ENCODE assay signal across 24 mouse cellular contexts in the genomic region with DNA sequence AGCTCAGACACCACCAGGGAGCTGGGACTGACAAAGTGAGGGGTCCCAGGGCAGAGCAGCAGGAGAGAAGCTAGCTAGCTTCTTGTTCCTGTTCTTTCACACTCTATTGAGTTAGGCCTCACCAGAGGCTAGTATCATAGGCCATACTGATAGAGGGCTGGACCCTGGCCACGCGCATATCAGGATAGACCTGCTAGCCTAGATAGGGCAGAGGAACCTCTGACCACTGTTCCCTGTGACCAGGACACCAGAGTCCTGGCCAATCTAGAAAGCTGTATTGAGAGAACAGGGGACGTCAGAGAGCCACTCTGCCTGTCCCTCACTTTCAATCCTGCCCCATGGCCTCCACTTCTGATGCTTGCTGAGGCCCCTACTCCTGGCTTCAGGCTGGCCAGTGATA. TPM values are rescaled to one million over a fixed set of nuclear protein-coding genes. Genes with fewer than 3 reads are reported as not detected.
DNase-seq lines count a peak whose midpoint lies in the region; ATAC-seq lines count a peak whose summit lies in the region.
"Had no signal": no experiment of that assay in that cellular context is flagged by ENCODE, and none has a peak within 500 bp of the region (broad histone marks: within the 10 kb centered on the region; RNA-seq: fewer than 3 reads in every experiment).

No protein-coding gene starts in this region.

- no peak overlapping the region; the same call in 1 of the 2 replicates for H3K9ac ChIP-seq in heart, embryonic 11.5 days (ENCODE audit: low read depth, low read length)
- H3K9ac ChIP-seq in liver, embryonic 12.5 days = peak overlapping the region; percentile 40
- H3K9ac ChIP-seq in stomach, embryonic 16.5 days (ENCODE audit: low read length) = no peak overlapping the region
- H3K9ac ChIP-seq: embryonic facial prominence, embryonic 13.5 days; forebrain, embryonic 12.5 days; limb, embryonic 15.5 days had no signal

- peaks cover 6% of the 10 kb centered on the region; the same call in 1 of the 2 replicates for H3K36me3 ChIP-seq in heart, embryonic 11.5 days (ENCODE audit: control insufficient read depth, insufficient read depth, low read length)
- peaks cover 22% of the 10 kb centered on the region for H3K36me3 ChIP-seq in embryonic facial prominence, embryonic 10.5 days (replicated peaks)
- peaks cover 25% of the 10 kb centered on the region for H3K36me3 ChIP-seq in liver, embryonic 12.5 days
- H3K36me3 ChIP-seq in stomach, embryonic 16.5 days (ENCODE audit: control insufficient read depth, insufficient read depth, low read length) = peaks cover 4% of the 10 kb centered on the region; the same call in 1 of the 2 replicates

- peak overlapping the region; percentile 35; the same call in 1 of the 2 replicates for H3K27ac ChIP-seq in heart, embryonic 11.5 days (ENCODE audit: low read depth, low read length)
- 0 out of 2 replicates have a peak overlapping the region, but pooled peaks have one; percentile 25 for H3K27ac ChIP-seq in embryonic facial prominence, embryonic 10.5 days (replicated peaks)
- peak overlapping the region; percentile 80 for H3K27ac ChIP-seq in liver, embryonic 12.5 days
- H3K27ac ChIP-seq in stomach, embryonic 16.5 days (ENCODE audit: low read length) = no peak overlapping the region
- H3K27ac ChIP-seq: embryonic facial prominence, embryonic 13.5 days; forebrain, embryonic 12.5 days; hindbrain, embryonic 10.5 days; hindbrain, postnatal 0 days; limb, embryonic 15.5 days had no signal

- no peaks in the 10 kb centered on the region for H3K4me1 ChIP-seq in heart, embryonic 11.5 days (ENCODE audit: control insufficient read depth, insufficient read depth, low read length)
- peaks cover 9% of the 10 kb centered on the region; the same call in 1 of the 2 replicates for H3K4me1 ChIP-seq in embryonic facial prominence, embryonic 10.5 days
- peaks cover 79% of the 10 kb centered on the region for H3K4me1 ChIP-seq in liver, embryonic 12.5 days
- peaks cover 13% of the 10 kb centered on the region for H3K4me1 ChIP-seq in stomach, embryonic 16.5 days (ENCODE audit: control insufficient read depth, insufficient read depth, low read length)
- H3K4me1 ChIP-seq: embryonic facial prominence, embryonic 13.5 days; forebrain, embryonic 12.5 days; limb, embryonic 15.5 days had no signal

- 52% methylated on average over 3 of the region's 3 CpGs for WGBS in heart, embryonic 11.5 days (ENCODE audit: insufficient replicate concordance)
- 84% methylated on average over 3 of the region's 3 CpGs for WGBS in embryonic facial prominence, embryonic 10.5 days
- WGBS in liver, embryonic 12.5 days (ENCODE audit: insufficient replicate concordance) = 62% methylated on average over 3 of the region's 3 CpGs
- WGBS in stomach, embryonic 16.5 days = 83% methylated on average over 3 of the region's 3 CpGs

- no peak overlapping the region for H3K4me3 ChIP-seq in heart, embryonic 11.5 days (ENCODE audit: low read depth, low read length)
- H3K4me3 ChIP-seq in embryonic facial prominence, embryonic 10.5 days = no peak overlapping the region
- H3K4me3 ChIP-seq in liver, embryonic 12.5 days = no peak overlapping the region
- H3K4me3 ChIP-seq in stomach, embryonic 16.5 days (replicated peaks; ENCODE audit: low read length) = no peak overlapping the region
- H3K4me3 ChIP-seq: embryonic facial prominence, embryonic 13.5 days; forebrain, embryonic 12.5 days; hindbrain, embryonic 10.5 days; limb, embryonic 15.5 days had no signal

- ATAC-seq in heart, embryonic 11.5 days (replicated peaks; ENCODE audit: insufficient number of reproducible peaks, low FRiP score, low TSS enrichment) = peak; percentile 60; the same call in 1 of the 2 replicates
- ATAC-seq in liver, embryonic 12.5 days = peak; percentile 35
- no peak for ATAC-seq in stomach, embryonic 16.5 days (ENCODE audit: insufficient read depth, low FRiP score)
- ATAC-seq in monocyte, adult 5-6 weeks (replicated peaks; ENCODE audit: insufficient number of reproducible peaks, low FRiP score, low TSS enrichment, poor library complexity, severe bottlenecking) = no peak

- H3K27me3 ChIP-seq in heart, embryonic 11.5 days (ENCODE audit: control insufficient read depth, insufficient read depth, low read length) = peaks cover 21% of the 10 kb centered on the region
- peaks cover 28% of the 10 kb centered on the region for H3K27me3 ChIP-seq in embryonic facial prominence, embryonic 10.5 days (replicated peaks; ENCODE audit: low read depth, poor library complexity, severe bottlenecking)
- peaks cover 17% of the 10 kb centered on the region for H3K27me3 ChIP-seq in liver, embryonic 12.5 days (replicated peaks)
- H3K27me3 ChIP-seq in stomach, embryonic 16.5 days (ENCODE audit: control insufficient read depth, insufficient read depth, low read length) = 0 out of 2 replicates have a peak, but pooled peaks cover 8% of the 10 kb centered on the region

- no peak for DNase-seq in heart, adult 9 months (ENCODE audit: low spot score in 2 of 2)
- no peak for DNase-seq in embryonic facial prominence, embryonic 10.5 days (ENCODE audit: low spot score)
- no peak for DNase-seq in lung, postnatal 25 days (ENCODE audit: low spot score)
- DNase-seq: cerebellum, adult 2 months; gastrocnemius, postnatal 14 days had no signal

- H3K9me3 ChIP-seq in heart, embryonic 11.5 days (replicated peaks; ENCODE audit: control insufficient read depth, low read length) = no peaks in the 10 kb centered on the region
- H3K9me3 ChIP-seq in embryonic facial prominence, embryonic 10.5 days = no peaks in the 10 kb centered on the region
- H3K9me3 ChIP-seq in liver, embryonic 12.5 days (replicated peaks) = no peaks in the 10 kb centered on the region
- H3K9me3 ChIP-seq in stomach, embryonic 16.5 days (replicated peaks; ENCODE audit: control insufficient read depth, low read length) = no peaks in the 10 kb centered on the region
- H3K9me3 ChIP-seq: embryonic facial prominence, embryonic 13.5 days; forebrain, embryonic 12.5 days; hindbrain, embryonic 10.5 days; limb, embryonic 15.5 days had no signal

- H3K4me2 ChIP-seq in heart, embryonic 11.5 days = no peak overlapping the region
- H3K4me2 ChIP-seq in liver, embryonic 12.5 days = peak overlapping the region; percentile 14; the same call in 1 of the 2 replicates
- H3K4me2 ChIP-seq in stomach, embryonic 16.5 days (ENCODE audit: low read depth, low read length) = 0 out of 2 replicates have a peak overlapping the region, but pooled peaks have one; percentile 19
- H3K4me2 ChIP-seq: embryonic facial prominence, embryonic 13.5 days; forebrain, embryonic 12.5 days; limb, embryonic 15.5 days had no signal

RNA-seq across cellular contexts. Expression of a gene that starts 1.7 kb away (rescaled TPM):
- 2.6 and 3.0 TPM in 2 replicates for polyA plus RNA-seq in heart, embryonic 11.5 days (2014; fragmentation: Nextera tagmentation; extraction: Ambion mirVana)
- polyA plus RNA-seq in embryonic facial prominence, embryonic 10.5 days (2016; fragmentation: Nextera tagmentation; extraction: Ambion mirVana) = 3.5 and 4.3 TPM in 2 replicates
- polyA plus RNA-seq in liver, embryonic 12.5 days (2016; fragmentation: Nextera tagmentation; extraction: Ambion mirVana) = 1.6 TPM in 2 replicates
- 39.7 and 42.4 TPM in 2 replicates for polyA plus RNA-seq in stomach, embryonic 16.5 days (2015; fragmentation: Nextera tagmentation; extraction: Ambion mirVana)
- total RNA-seq in monocyte, adult 5-6 weeks (2017) = 0.67 TPM in 1 of 3 replicates, not detected in the others

RNA-seq across cellular contexts. Expression of a gene that starts 8.2 kb away (rescaled TPM):
- not detected in 2 replicates for polyA plus RNA-seq in heart, embryonic 11.5 days (2014; fragmentation: Nextera tagmentation; extraction: Ambion mirVana)
- not detected in 2 replicates for polyA plus RNA-seq in embryonic facial prominence, embryonic 10.5 days (2016; fragmentation: Nextera tagmentation; extraction: Ambion mirVana)
- not detected in 2 replicates for polyA plus RNA-seq in liver, embryonic 12.5 days (2016; fragmentation: Nextera tagmentation; extraction: Ambion mirVana)
- polyA plus RNA-seq in stomach, embryonic 16.5 days (2015; fragmentation: Nextera tagmentation; extraction: Ambion mirVana) = not detected in 2 replicates
- not detected in 3 replicates for total RNA-seq in monocyte, adult 5-6 weeks (2017)
- total RNA-seq: adrenal gland, postnatal 4 days; CH12.LX; common myeloid progenitor, adult 5-6 weeks; gastrocnemius, postnatal 14 days; heart, adult 18-20 months; hindbrain, postnatal 0 days; left cerebral cortex, adult 18-20 months; left cerebral cortex, postnatal 36 days had no signal
- polyA plus RNA-seq: cerebellum, adult 2 months; forebrain, embryonic 12.5 days; heart, postnatal 0 days; hindbrain, embryonic 10.5 days; hindbrain, postnatal 0 days; kidney, adult 2 months; limb, embryonic 15.5 days; lung, postnatal 0 days; urinary bladder, adult 2 months had no signal

RNA-seq across cellular contexts. Expression of a gene that starts 8.6 kb away (rescaled TPM):
- polyA plus RNA-seq in heart, embryonic 11.5 days (2014; fragmentation: Nextera tagmentation; extraction: Ambion mirVana) = 49.6 and 50.1 TPM in 2 replicates
- polyA plus RNA-seq in embryonic facial prominence, embryonic 10.5 days (2016; fragmentation: Nextera tagmentation; extraction: Ambion mirVana) = 91.9 and 95.0 TPM in 2 replicates
- polyA plus RNA-seq in liver, embryonic 12.5 days (2016; fragmentation: Nextera tagmentation; extraction: Ambion mirVana) = 75.6 and 80.9 TPM in 2 replicates
- polyA plus RNA-seq in stomach, embryonic 16.5 days (2015; fragmentation: Nextera tagmentation; extraction: Ambion mirVana) = 62.5 and 62.9 TPM in 2 replicates
- 3.5 to 12.3 TPM (median 7.6 TPM) in 3 replicates for total RNA-seq in monocyte, adult 5-6 weeks (2017)

RNA-seq across cellular contexts. Expression of a gene that starts 26.7 kb away (rescaled TPM):
- 13.5 and 19.1 TPM in 2 replicates for polyA plus RNA-seq in heart, embryonic 11.5 days (2014; fragmentation: Nextera tagmentation; extraction: Ambion mirVana)
- 9.2 and 10.5 TPM in 2 replicates for polyA plus RNA-seq in embryonic facial prominence, embryonic 10.5 days (2016; fragmentation: Nextera tagmentation; extraction: Ambion mirVana)
- polyA plus RNA-seq in liver, embryonic 12.5 days (2016; fragmentation: Nextera tagmentation; extraction: Ambion mirVana) = 47.7 and 48.9 TPM in 2 replicates
- 18.9 and 22.3 TPM in 2 replicates for polyA plus RNA-seq in stomach, embryonic 16.5 days (2015; fragmentation: Nextera tagmentation; extraction: Ambion mirVana)
- total RNA-seq in monocyte, adult 5-6 weeks (2017) = 73.5 to 94.4 TPM (median 82.2 TPM) in 3 replicates

RNA-seq across cellular contexts. Expression of a gene that starts 42.6 kb away (rescaled TPM):
- 21.4 and 26.4 TPM in 2 replicates for polyA plus RNA-seq in heart, embryonic 11.5 days (2014; fragmentation: Nextera tagmentation; extraction: Ambion mirVana)
- polyA plus RNA-seq in embryonic facial prominence, embryonic 10.5 days (2016; fragmentation: Nextera tagmentation; extraction: Ambion mirVana) = 42.6 and 44.4 TPM in 2 replicates
- polyA plus RNA-seq in liver, embryonic 12.5 days (2016; fragmentation: Nextera tagmentation; extraction: Ambion mirVana) = 21.8 and 23.3 TPM in 2 replicates
- polyA plus RNA-seq in stomach, embryonic 16.5 days (2015; fragmentation: Nextera tagmentation; extraction: Ambion mirVana) = 20.2 and 21.0 TPM in 2 replicates
- 28.1 to 36.6 TPM (median 32.7 TPM) in 3 replicates for total RNA-seq in monocyte, adult 5-6 weeks (2017)

Comparison
In these comparisons a context has a peak if more than half of its experiments do, and no peak if none do; other contexts are left out.
1. ATAC-seq: peak in heart, embryonic 11.5 days (single experiment) and liver, embryonic 12.5 days (single experiment); none in stomach, embryonic 16.5 days (single experiment) and monocyte, adult 5-6 weeks (single experiment).